Mouse (Mus musculus) urinary bladder, adult 2 months (tissue): ENCODE data around the gene Fbln7. TPM values are rescaled to one million over a fixed set of nuclear protein-coding genes. Genes with fewer than 3 reads are reported as not detected.
A peak's percentile ranks its signal among the peaks of the same experiment; 100 is the strongest.

Source experiments
- DNase-seq: peaks from one replicate; pipeline ENCODE4 v3.0.0; 2022; ENCODE audit warnings: low spot score
- polyA plus RNA-seq: library from polyadenylated mRNA; depleted of rRNA; stranded (reverse); fragments of >200 nt; gene quantifications from 2 replicates; pipeline ENCODE4 v1.2.3, GENCODE M21; 2012; rRNA removed

Gene Fbln7
- polyA plus RNA-seq, 1 experiment = 1.7 TPM

DNA sequence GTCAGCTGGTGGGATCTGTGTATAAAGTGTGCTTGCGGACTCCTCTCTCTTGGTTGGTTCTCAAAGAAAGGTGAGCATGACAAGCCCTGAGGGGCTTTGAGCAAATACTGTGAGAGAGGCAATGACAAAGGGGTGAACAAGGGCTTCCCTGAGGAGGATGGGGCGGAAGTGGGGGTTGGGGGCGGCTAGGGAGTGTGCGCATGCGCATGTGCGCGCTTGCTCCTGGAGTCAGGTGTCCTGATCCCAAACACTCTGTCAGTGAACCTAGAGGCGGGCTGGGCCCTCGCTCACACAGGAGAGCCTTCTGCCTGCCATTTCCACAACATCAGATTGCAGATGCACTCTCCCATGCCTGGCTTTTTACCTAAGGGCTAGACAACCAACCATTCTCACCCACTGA is 9.5 kb downstream of the Fbln7 start:
- DNase-seq = no peak

DNA sequence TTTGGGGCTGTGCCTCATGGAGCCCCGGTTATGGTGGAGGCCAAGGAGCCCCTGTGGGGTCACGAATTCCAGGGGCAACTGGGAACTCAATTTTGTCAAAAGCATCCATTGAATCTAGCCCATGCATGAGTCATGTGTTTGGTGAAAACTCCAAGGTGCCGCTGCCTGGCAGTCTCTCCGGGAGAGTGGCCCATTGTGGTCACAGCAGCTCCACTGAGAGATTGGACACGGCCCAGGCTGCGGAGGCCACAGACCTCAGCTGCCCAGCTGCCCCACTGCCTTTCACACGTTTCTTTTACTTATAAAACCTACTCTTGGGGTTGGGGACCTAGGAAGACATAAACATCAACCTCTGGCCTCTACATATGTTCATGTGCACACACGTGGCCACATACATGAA is 12.7 kb downstream of the Fbln7 start:
- no peak for DNase-seq

DNA sequence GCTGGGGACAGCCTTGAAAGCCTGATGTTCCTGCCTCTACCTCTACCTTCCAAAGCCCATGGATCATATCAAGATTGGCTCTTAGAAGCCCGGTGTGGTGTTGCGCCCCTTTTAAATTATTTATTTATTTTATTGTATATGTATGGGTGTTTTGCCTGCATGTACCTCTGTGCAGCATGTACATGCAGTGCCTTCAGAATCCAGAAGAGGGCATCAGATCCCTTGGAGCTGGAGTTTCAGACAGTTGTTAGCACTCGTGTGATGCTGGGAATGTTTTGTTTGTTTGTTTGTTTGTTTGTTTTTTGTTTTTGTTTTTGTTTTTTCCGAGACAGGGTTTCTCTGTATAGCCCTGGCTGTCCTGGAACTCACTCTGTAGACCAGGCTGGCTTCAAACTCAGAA is 18.5 kb downstream of the Fbln7 start:
- DNase-seq = no peak

DNA sequence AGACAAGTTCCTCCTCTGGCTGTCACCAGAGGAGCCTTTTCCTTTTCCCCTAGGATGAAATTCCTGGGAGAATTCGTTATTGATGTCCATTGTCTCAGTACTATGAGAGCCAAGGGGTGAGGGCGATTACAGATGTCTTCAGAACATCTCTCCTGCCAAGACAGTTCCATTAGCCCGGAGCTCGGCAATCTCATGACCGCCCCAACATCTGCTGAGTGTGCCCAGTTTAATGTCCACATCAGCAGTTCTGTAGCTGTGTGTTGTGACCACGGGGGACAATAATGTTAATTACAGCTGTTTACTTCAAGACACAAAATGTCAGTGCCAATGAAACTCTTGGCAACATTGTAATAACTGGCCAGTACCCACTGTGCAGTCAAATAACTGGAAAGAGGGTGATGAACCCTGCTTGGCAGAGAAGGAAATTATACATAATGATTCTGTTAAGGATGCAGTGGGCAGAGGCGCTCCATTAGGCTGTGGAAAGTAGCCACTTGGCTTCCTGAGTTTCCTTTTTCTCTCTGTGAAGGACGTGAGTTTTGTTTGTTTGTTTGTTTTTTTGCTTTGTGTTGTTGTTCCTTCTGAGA is 22.5 kb downstream of the Fbln7 start:
- no peak for DNase-seq

DNA sequence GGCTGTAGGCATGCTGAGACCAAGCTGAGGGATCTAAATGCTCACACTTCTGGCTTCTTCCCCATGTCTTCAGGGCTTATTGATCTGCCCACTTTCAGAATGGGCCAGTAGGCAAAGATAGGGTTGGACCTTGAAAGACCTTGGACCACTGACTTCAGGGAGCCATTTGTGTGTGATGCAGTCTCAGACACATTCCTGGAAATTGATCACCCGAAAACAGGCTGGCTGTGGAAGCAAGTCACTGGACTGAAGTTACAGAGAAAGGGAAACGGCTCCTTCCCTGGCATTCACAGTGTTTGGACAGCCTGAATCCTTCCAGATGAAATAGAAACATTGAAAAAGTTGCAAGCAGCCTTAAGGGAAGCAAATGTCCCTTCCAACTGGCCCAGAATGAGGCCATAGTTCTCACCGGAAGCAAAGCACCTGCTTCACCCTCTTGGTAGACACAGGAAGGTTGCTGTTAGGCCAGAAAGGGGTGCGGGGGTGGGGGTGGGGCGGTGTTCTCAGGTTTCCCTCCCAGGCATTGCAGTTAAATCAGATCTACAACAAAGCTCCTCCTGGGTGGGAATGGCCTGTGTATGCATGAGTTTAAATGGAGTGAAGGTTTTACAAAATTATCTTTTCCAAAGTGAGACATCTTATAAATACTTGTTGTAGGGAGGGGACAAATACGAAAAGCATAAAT is 25.2 kb downstream of the Fbln7 start:
- no peak for DNase-seq

DNA sequence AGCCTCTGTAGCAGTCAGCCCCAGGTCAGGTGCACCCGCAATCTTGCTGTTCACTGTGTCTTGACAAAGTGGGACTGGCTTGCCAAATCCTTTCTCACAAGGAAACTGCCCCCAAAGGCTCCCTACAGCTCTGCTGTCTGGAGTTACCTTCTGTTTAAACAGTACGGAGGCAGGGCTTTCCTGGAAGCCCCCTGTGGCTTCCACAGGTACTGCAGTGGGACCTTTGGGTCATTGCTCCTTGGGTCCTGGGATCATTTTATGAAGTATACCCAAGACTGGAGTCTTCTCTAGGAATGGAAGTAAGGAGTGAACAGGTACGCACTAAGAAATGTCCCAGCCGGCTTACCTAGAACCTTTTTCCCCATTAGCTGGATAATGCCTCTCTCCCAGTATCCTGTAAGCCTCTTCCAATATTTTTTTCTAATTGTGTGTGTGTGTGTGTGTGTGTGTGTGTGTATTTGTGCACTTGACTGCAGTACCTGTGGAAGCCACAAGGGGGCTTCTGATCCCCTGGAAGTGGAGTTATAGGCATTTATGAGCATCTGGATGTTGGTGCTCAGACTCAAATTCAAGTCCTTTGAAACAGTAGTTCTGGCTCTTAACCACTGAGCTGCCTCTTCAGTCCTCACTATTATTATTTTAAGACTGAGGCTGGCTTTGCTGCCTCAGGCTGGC is 28.0 kb downstream of the Fbln7 start:
- no peak for DNase-seq

DNA sequence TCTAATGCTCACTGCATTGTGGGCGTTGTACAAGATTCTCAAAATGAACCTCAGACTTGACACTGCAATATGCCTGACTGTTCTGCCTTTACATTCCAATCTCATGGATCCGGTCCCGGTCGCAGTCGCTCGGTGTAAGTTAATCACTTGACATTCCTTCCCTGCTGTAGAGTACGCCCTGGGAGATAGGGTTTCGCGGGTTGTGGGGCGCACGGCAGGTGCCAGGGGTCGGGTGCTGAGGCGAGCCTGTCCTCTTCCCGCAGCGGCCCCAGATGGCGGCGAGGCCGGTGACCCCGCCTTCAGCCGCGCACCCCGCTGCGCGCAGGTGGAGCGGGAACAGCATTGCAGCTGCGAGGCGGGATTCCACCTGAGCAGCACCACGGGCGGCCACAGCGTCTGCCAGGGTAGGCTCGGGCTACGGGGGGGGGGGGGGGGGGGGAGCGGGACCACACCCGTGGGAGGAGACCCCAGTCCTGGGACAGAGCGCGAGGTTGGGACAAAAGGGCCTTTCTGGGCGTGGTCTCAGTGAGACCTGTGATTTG is 29.5 kb downstream of the Fbln7 start:
- no peak for DNase-seq

DNA sequence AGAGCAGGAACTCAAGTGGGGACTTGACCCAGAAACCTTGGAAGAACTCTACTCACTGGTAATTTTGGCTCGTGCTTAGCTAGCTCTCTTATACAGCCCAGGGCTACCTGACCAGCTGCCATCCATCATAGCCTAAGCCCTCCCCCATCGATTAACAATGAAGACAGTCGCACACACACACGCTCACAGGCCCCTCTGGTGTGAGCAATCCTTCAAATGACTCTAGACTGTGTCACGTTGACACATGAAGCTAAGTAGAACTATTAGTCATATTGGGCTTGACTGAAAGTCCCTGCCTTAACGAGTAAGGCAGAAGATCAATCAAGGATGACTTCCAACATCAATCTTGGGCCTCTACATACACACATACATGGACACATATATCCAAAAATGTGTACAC is 40.1 kb downstream of the Fbln7 start:
- no peak for DNase-seq

DNA sequence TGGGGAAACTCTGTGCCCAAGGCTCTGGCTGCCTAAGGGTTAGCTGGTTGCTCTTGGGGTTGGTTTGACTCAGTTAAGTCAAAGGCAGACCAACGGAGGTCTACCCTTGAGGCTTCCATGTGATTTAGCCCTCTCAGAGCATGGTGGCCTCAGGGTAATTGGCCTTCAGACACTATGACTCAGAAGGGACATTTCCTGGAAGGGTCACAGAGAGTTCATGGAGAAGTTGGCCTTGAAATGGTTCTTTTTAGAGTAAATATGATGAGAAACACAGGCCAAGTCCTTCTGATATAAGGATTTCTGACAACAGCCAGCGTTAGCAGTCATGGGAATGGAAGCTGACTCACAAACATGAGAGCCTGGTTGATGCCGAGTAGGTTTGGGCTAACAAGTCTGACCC is 40.9 kb downstream of the Fbln7 start:
- no peak for DNase-seq

DNA sequence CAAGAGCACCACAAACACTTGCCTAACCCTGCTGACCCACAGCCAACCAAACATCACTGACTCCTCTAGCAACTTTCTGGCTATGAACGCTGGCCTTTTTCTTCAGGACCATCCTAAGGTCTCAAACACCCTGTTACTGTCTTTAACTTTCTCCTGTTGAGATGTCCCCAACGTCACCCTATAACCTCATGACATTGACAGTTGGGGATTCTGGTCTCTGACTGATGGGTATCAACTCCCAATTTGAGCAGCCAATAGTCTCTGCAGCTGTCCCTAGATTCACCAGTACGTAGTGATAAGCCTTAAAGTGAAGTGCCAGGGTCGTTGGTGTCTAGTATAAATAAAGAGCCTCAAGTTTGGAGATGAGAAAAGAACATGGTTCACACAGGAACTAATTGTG is 52.2 kb downstream of the Fbln7 start:
- no peak for DNase-seq

DNA sequence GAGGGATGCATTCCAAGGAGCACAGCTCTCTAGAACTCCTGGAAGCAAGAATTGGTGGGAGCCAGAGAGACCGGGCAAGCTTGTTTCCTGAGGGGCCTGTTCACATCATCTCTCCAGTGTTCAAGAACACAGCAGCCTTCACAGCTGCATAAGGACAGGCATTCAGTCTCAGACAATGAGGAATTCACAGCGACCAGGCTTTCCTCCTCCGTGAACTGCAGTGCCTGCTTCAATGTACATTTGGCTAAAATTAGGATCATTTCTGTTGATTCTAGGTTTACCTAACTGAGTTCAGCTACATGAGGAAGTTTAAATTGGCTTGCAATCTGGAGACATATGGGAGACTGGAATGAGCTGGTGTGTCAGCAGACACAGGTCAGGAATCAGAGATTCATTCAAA is 53.7 kb downstream of the Fbln7 start:
- no peak for DNase-seq

DNA sequence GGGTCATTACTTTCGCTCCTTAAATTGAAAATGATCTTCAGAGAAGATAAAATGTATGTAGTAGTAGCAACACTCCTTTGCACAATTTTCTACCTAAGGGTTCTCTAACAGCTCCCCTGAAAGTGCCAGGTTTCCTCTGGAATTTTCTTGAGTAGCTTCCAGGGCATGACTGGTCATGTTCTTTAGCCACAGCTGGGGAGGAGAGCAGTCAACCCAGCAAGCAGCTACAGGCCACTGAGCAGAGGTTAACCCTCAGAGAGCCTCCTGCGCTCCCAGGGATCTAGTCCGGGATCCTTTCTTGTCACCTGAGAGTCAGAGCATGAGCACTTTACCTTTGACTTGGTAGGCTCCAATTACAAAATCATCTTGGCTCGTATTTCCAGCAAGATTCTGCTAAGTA is 62.0 kb downstream of the Fbln7 start:
- no peak for DNase-seq

DNA sequence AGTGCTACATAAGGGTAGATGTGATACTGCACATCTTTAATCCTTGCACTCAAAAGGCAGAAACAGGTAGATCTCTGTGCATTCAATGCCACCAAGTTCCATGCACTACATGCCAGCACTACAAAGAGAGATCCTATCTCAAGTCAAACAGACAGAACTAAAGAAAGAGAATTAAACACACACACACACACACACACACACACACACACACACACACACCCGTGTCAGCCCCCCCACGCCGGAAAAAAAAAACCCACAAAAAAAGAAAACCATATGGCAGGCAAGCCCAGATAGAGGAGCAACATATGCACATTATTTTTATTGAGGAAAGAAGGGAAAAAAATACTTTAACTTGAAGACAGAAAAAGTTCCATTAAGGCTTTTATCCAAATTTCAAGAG is 65.7 kb downstream of the Fbln7 start:
- no peak for DNase-seq

DNA sequence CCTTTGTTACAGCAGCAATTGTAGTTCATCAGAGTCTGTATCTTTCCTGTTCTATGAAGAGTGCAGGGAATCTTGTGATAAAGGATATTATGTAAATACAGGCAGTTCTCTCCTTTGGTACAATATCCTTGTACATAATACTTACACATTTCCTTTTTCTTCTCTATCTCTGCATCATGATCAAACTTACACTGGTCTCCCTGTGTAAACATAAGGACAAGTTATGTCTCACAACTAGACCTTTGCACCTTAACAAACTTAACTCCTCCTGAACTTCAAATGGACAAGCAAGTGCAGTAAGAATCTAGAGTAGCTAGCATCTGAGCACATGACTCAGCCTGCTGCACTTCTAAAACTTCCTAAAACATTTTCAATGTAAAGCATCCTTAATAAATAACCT is 67.9 kb downstream of the Fbln7 start:
- DNase-seq = no peak

DNA sequence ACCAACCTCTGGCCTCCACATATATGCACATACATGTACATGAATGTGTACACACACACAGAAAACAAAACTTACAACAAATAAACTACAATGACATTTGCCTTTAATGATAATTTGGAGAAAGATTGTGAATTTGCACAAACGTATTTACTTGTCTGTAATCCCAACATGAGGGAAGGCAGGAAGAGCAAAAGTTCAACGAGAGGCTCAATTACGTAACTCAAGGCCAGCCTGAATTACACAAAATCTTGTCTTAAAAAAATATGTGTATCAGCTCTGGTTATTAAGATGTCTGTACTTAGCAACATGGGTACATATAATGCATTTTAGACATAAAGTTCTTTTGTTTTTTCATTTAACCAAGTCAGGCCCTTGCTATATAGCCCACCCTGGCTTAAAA is 73.5 kb downstream of the Fbln7 start:
- no peak for DNase-seq

DNA sequence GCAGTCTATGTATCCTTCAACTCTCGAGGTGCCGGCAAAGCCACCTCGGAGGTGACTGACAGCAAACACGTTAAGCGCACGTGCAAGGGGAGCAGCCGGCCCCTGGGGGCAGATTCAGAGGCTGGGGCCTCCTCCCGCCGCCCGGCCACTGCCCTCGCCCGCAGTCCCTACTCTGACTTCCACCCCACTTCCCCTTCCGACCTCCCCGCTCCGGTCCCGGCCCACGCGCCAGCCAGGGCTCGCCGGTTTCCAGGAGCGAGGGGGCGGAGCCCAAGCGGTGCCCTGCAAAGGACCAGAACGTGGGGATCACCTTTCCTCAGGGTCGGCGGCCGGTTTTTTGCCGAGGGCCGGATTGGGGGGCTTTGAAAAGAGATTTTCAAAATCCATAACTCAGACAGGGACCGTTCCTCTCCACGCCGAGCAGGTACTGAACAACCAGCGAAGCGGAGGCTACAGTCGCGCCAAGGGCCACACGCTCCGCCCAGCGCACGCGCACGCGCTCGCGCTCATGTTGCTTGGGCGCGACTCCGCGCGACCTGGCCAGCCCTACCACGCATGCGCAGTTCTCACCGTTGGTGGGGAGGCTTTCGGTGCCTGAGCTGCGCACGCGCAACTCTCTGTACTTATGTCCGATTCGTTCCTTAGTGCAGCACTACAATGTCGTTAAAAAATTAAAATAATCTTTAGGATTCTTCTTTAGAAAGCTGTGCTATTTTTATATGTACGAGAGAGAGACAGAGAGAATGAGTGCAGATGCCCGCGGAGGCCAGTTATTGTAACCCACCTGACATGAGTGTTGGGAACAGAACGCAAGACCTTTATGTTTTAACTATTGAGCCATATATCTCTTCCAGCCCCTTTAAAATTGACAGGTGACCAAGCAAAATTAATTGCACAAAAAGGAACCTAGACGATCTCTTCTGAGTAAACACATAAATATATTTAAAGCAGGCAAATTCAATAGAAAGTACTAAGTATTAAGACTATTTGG is 81.1 kb downstream of the Fbln7 start, which contains the start of gene Zc3h8:
TSS of gene Zc3h8 (minus strand) at position 540 of the 991 bp plus-strand sequence.
- DNase-seq = peak; percentile 93

Other genes starting within 250 kb of the Fbln7 start
- gene Anapc1, start 175.6 kb upstream of the Fbln7 start, polyA plus RNA-seq = 40.3 and 45.9 TPM in 2 replicates
- gene Mertk, start 164.0 kb upstream of the Fbln7 start, polyA plus RNA-seq = 6.8 and 10.0 TPM in 2 replicates
- 35.2 and 35.6 TPM in 2 replicates for gene Tmem87b, start 44.9 kb upstream of the Fbln7 start, polyA plus RNA-seq
- 4.1 and 4.2 TPM in 2 replicates for gene Zc3h8, start 81.1 kb downstream of the Fbln7 start, polyA plus RNA-seq
- gene Zc3h6, start 104.4 kb downstream of the Fbln7 start, polyA plus RNA-seq = 2.4 and 4.6 TPM in 2 replicates
- 3.8 and 4.0 TPM in 2 replicates for gene Gm10762, start 104.7 kb downstream of the Fbln7 start, polyA plus RNA-seq
- gene Vinac1, start 185.2 kb downstream of the Fbln7 start, polyA plus RNA-seq = 0.13 and 0.17 TPM in 2 replicates
- 10.1 and 12.0 TPM in 2 replicates for gene Ttl, start 203.0 kb downstream of the Fbln7 start, polyA plus RNA-seq
- 18.3 and 19.1 TPM in 2 replicates for gene Polr1b, start 238.0 kb downstream of the Fbln7 start, polyA plus RNA-seq